Mouse (Mus musculus) activated CD4-positive, CD25-positive, alpha-beta regulatory T cell, adult 9 weeks (primary cell): ENCODE measurements around the gene Ssbp1. TPM values are rescaled to one million over a fixed set of nuclear protein-coding genes. Genes with fewer than 3 reads are reported as not detected.

Source experiments
- polyA plus RNA-seq: library from polyadenylated mRNA; unstranded; fragments of 100-300 nt; shearing (Covaris generic); gene quantifications from one replicate; pipeline ENCODE4 v1.2.1, GENCODE M21; 2017

Ssbp1 gene
- 135 TPM for polyA plus RNA-seq

DNA sequence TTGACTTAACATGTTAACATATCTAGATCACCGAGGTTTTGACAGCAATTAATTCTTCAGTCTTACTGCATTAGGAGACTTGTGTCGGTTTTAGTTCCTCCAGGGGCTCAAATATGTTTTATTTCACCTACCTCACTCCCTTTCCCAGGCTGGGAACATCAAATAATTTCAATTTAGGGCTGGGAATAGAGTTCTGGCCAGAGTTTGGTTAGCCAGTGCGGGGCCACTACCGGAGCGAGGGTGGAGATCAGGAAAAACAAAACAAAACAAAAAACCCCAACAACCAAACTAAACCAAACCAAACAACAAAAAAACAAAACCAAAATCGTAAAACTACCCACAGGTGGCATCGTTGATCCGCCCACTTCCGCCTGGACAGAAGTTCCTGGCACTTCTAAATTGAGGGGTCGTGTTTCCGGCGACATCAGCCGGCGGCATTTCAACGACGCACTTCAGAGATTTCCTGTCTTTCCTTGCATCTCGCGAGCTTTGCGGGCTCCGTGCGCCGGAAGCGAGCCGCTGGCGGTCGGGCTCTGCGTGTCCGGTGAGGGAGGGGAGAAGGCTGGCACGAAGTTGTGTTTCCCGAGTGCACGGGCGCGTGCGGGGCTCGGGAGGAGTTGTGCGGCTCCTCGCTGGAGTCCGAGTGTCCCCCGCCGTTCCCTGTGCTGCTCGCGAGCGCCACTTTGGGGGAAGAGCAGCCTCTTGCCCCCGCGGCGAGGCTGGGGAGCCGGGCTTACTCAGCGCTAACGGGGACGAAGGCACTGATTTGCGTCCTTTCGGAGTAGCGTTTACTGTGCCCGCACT lies at the start of gene Ssbp1:
Ssbp1 (plus strand) TSS at position 437 of the 804 bp plus-strand sequence.

DNA sequence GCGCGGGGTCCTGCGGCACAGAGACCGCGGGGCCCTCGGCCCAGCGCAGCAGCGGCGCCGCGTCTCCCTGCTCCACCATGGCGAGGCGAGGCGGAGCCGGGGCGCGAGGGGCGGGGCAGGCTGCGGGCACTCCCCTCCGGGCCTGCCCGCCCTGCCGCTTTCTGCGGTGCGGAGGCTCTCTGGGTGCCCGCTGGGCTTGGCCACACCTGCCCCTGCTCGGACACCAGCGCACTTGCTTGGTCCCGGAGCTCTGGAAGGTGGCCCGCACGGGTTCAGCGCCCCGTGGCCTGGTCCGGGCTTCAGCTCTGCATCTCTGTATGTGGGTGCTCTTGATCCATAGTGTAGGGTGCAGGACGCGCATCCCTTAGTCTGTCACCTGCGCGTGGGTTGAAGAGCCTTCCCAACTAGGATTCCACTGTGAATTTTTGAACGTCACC lies 35.1 kb upstream of the Ssbp1 start, which contains the start of gene E330009J07Rik:
E330009J07Rik (minus strand) TSS at position 89 of the 437 bp plus-strand sequence.

DNA sequence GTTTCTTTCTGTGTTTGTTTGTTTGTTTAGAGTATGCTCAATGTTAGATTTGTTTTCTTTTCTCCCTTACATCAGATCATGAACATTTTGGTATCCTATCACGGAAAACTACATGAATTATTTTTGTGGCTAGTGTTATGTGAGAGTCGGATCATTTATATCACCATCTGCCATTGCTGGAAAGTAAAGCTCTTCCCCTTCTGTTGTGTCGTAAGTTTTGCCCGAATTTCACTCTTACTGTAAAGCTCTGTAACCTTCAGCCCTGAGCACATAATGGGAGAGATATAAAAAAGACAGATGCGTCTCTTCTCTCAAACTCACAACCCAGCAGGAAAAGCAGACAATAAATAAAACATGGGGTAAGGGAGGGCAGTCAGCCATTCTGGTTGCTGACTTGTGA lies 32.2 kb upstream of the Ssbp1 start, which contains the start of gene Wee2:
Wee2 (plus strand) TSS at position 153 of the 400 bp plus-strand sequence.

DNA sequence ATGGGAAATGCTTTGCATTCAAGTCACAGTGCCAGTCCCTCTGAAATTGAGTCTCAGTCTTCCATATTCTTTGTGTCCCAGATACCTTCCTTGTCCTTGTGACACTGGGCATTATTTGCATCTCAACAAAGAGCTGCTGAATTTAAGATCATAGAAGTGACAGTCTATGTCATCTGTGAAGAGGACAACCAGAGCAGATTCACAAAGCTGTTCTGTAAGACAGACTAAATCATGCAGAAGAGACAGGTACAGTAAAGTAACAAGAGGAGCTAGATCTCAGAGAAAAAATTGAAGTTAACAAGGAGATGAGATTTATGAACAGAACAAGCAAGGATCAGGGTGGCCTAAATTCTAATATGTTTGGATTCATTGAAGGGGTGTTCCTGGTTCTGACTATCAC lies 19.8 kb downstream of the Ssbp1 start, which contains the start of gene Tas2r137:
Tas2r137 (plus strand) TSS at position 301 of the 400 bp plus-strand sequence.

DNA sequence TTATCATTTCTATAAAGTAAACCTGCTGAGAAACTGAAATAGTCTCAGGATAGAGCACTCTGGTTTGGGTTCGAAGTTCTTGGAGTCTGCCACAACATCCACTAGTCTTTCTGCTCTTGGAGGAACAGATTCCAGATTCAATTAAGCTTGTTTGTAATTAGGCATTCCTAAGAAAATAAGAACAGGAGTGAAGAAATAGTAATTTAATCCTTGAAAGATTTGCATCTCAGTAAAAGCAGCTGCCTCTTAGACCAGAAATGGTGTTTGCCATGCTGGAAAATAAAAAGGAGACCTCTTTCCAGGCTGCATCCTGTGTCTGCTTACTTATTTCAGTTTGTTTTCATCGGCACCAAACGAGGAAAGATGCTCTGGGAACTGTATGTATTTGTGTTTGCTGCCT lies 22.1 kb downstream of the Ssbp1 start, which contains the start of gene Tas2r108:
Tas2r108 (plus strand) TSS at position 301 of the 400 bp plus-strand sequence.

DNA sequence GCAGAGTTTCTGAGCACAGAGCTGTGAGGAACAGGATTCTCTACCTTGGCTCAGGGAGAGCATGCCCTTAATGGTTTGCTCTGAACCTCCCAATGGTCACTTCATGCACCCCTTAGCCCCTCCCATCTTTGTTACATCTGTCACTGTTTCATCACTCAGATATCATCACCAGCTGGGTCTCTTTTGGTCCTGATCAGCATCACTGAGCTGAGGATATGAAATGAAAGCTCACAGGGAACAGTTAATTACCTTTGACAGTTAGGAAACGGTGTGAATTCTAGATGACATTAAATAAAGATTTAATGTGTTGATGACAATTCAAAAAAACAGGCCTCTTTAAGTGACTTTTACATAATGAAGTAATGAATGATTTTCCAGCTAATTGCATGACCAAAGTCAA lies 48.3 kb downstream of the Ssbp1 start, which contains the start of gene Prss37:
Prss37 (minus strand) TSS at position 101 of the 400 bp plus-strand sequence.

Other genes starting within 250 kb of the Ssbp1 start
- gene Agk, start 146.2 kb upstream of the Ssbp1 start, polyA plus RNA-seq: 46.8 TPM
- gene E330009J07Rik, start 35.2 kb upstream of the Ssbp1 start, polyA plus RNA-seq: 6.7 TPM
- gene Wee2, start 32.3 kb upstream of the Ssbp1 start, polyA plus RNA-seq: not detected
- gene Tas2r137, start 19.9 kb downstream of the Ssbp1 start, polyA plus RNA-seq: not detected
- gene Tas2r108, start 22.2 kb downstream of the Ssbp1 start, polyA plus RNA-seq: not detected
- not detected for gene Prss37, start 48.2 kb downstream of the Ssbp1 start, polyA plus RNA-seq
- gene Olfr461, start 83.7 kb downstream of the Ssbp1 start, polyA plus RNA-seq: not detected
- not detected for gene Olfr460, start 98.1 kb downstream of the Ssbp1 start, polyA plus RNA-seq
- not detected for gene Clec5a, start 114.5 kb downstream of the Ssbp1 start, polyA plus RNA-seq
- gene Tas2r138, start 142.0 kb downstream of the Ssbp1 start, polyA plus RNA-seq: not detected
- gene Mgam, start 157.5 kb downstream of the Ssbp1 start, polyA plus RNA-seq: 0.12 TPM